Mouse (Mus musculus): ENCODE measurements around the gene Topors. TPM values are rescaled to one million over a fixed set of nuclear protein-coding genes. Genes with fewer than 3 reads are reported as not detected.
A peak's percentile ranks its signal among the peaks of the same experiment; 100 is the strongest.
"Not testable (repeated sequence)": the region's sequence is repeated elsewhere in the genome, so short reads cannot be mapped to it uniquely, and the experiment has no call there.

The Topors gene
- polyA plus RNA-seq, 1 experiment from 2014 or later, result 58.1 TPM

DNA sequence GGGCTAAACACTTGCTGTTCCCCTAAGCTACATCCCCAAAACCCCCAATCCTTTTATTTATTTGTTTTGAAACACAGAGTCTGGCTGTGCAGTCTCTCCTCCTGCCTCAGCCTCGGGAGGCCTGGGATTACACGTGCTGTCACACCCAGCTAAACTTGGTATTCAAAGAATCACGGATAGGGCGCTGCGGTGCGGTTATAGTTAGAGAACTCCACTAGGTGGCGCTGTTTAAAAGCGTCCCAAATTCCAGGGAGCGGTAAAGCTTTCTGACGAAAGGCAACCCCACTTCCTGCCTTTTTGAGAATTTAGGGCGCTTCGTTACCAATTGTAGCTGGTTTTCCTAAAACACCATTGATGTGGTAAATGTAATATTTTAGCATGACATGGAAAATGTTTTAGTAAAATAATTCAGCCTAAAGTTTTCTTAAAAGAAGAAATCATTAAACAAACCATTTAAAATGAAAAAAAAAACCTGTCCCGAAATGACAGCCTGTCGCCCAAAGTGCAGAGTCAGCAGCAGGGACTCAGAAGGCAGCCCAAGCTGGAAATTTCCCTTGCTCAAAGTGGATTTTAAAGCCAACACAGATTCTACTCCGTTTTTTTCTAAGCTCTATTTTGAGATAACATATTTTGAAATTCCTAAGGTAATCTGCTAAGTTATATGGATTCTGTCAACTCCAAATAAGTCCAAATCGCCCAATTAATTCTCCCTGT is 31.6 kb upstream of the Topors start:
- Histone ChIP-seq H3K27ac (replicated peaks; ENCODE audit: low read depth, low read length) (no peak overlapping the region), H3K9me3 (replicated peaks; ENCODE audit: control insufficient read depth, low read length) (no peaks in the 10 kb centered on the region), H3K36me3 (replicated peaks; ENCODE audit: control insufficient read depth, insufficient read depth, low read depth, low read length) (no peaks in the 10 kb centered on the region), H3K4me1 (ENCODE audit: control insufficient read depth, insufficient read depth, low read length) (no peaks in the 10 kb centered on the region), H3K4me2 (ENCODE audit: low read depth, low read length) (no peak overlapping the region), H3K4me3 (ENCODE audit: low read depth, low read length) (no peak overlapping the region), H3K27me3 (ENCODE audit: control insufficient read depth, insufficient read depth, low read length) (no peaks in the 10 kb centered on the region), H3K9ac (replicated peaks; ENCODE audit: low read length) (no peak overlapping the region)
- ATAC-seq (replicated peaks; ENCODE audit: insufficient number of reproducible peaks, low FRiP score, low TSS enrichment, low read depth) (0 out of 2 replicates have a peak, but pooled peaks have one; percentile 66), DNase-seq (ENCODE audit: low spot score) (peak; percentile 94)
- WGBS, result 13% methylated on average over 16 of the region's 16 CpGs

- Histone ChIP-seq H3K9ac (replicated peaks; ENCODE audit: low read length) (no peak overlapping the region), H3K4me2 (ENCODE audit: low read depth, low read length) (no peak overlapping the region), H3K27me3 (ENCODE audit: control insufficient read depth, insufficient read depth, low read length) (no peaks in the 10 kb centered on the region), H3K4me1 (ENCODE audit: control insufficient read depth, insufficient read depth, low read length) (no peaks in the 10 kb centered on the region), H3K4me3 (ENCODE audit: low read depth, low read length) (no peak overlapping the region), H3K27ac (replicated peaks; ENCODE audit: low read depth, low read length) (no peak overlapping the region), H3K36me3 (replicated peaks; ENCODE audit: control insufficient read depth, insufficient read depth, low read depth, low read length) (no peaks in the 10 kb centered on the region), H3K9me3 (replicated peaks; ENCODE audit: control insufficient read depth, low read length) (no peaks in the 10 kb centered on the region)
- WGBS, result 81% methylated on average over 5 of the region's 5 CpGs
- no peak for DNase-seq (ENCODE audit: low spot score)
- no peak for ATAC-seq (replicated peaks; ENCODE audit: insufficient number of reproducible peaks, low FRiP score, low TSS enrichment, low read depth)
These were observed 29.5 kb upstream of the Topors start for GRCm38 (mm10) chr4:40299169-40299568.

GRCm38 (mm10) chr4:40291511-40291910 is 21.9 kb upstream of the Topors start:
- not testable (repeated sequence) for H3K4me1 ChIP-seq (ENCODE audit: control insufficient read depth, insufficient read depth, low read length); H3K36me3 ChIP-seq (replicated peaks; ENCODE audit: control insufficient read depth, insufficient read depth, low read depth, low read length); H3K9me3 ChIP-seq (replicated peaks; ENCODE audit: control insufficient read depth, low read length); H3K27ac ChIP-seq (replicated peaks; ENCODE audit: low read depth, low read length); H3K4me3 ChIP-seq (ENCODE audit: low read depth, low read length); DNase-seq (ENCODE audit: low spot score); H3K4me2 ChIP-seq (ENCODE audit: low read depth, low read length); H3K27me3 ChIP-seq (ENCODE audit: control insufficient read depth, insufficient read depth, low read length); H3K9ac ChIP-seq (replicated peaks; ENCODE audit: low read length); ATAC-seq (replicated peaks; ENCODE audit: insufficient number of reproducible peaks, low FRiP score, low TSS enrichment, low read depth)
- 86% methylated on average over 11 of the region's 11 CpGs for WGBS

DNA sequence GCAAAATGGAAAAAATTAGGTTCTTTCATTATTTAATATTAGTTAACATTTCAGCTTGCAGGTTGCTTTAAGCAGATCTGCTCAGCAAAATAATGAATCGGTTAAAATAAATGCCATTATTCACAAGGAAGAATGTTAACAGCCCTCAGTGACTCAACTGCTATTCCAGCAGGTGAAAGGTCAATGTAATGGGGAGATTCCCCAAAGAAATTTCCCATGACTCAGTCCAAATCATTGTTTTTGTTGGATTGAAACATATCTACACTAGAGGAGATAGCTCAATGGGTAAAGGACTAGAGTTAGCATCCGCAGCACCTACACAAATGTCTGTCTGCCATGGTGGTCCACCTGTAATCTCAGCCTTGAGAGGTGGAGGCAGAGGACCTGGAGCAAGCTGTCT is 19.4 kb upstream of the Topors start:
- no peak overlapping the region for H3K27ac ChIP-seq (replicated peaks; ENCODE audit: low read depth, low read length)
- no peak overlapping the region for H3K4me2 ChIP-seq (ENCODE audit: low read depth, low read length)
- no peak overlapping the region for H3K9ac ChIP-seq (replicated peaks; ENCODE audit: low read length)
- no peaks in the 10 kb centered on the region for H3K9me3 ChIP-seq (replicated peaks; ENCODE audit: control insufficient read depth, low read length)
- H3K4me1 ChIP-seq (ENCODE audit: control insufficient read depth, insufficient read depth, low read length), result no peaks in the 10 kb centered on the region
- no peak overlapping the region for H3K4me3 ChIP-seq (ENCODE audit: low read depth, low read length)
- no peaks in the 10 kb centered on the region for H3K27me3 ChIP-seq (ENCODE audit: control insufficient read depth, insufficient read depth, low read length)
- H3K36me3 ChIP-seq (replicated peaks; ENCODE audit: control insufficient read depth, insufficient read depth, low read depth, low read length), result no peaks in the 10 kb centered on the region
- no peak for ATAC-seq (replicated peaks; ENCODE audit: insufficient number of reproducible peaks, low FRiP score, low TSS enrichment, low read depth)
- DNase-seq (ENCODE audit: low spot score), result no peak
- WGBS, result 88% methylated on average over 2 of the region's 2 CpGs

DNA sequence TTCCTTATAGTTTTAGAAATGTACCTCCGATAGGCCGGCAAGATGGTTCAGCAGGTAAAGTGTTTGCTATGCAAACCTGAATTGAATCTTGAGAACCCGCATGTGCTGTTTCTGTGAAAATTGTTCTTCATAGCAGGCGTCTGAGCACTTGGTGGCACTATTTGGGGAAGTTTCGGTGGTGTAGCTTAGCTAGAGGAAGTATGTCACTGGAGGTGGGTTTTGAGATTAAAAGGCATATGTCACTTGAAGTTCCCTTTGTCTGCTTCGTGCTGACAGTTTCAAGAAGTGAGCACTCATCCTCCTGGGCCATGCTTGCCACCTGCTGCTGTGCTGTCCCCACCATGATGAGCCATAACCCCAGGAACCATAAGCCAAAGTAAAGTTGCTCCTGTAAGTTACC is 17.8 kb upstream of the Topors start:
- no peak for ATAC-seq (replicated peaks; ENCODE audit: insufficient number of reproducible peaks, low FRiP score, low TSS enrichment, low read depth)

DNA sequence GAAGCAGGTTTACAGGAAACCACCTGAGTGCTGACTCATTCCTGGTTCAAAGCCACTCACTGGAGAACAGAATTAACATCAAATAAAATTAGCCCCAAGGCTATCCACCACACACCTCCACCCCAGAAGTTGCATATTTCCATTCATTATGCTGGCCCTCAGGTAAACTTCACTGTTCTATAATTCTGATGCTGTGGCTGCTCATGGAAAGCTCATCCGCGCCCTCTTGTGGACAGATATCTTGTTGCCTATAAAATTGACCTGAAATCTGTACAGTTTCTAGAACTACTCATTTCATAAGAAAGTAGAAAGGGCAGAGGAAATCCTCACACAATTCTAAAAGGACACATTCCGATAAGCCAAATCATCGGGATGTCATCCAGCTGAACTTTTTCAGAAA is 15.9 kb upstream of the Topors start:
- WGBS, result 17% methylated on average over 4 of the region's 4 CpGs
- Histone ChIP-seq H3K9ac (replicated peaks; ENCODE audit: low read length) (no peak overlapping the region), H3K36me3 (replicated peaks; ENCODE audit: control insufficient read depth, insufficient read depth, low read depth, low read length) (no peaks in the 10 kb centered on the region), H3K4me1 (ENCODE audit: control insufficient read depth, insufficient read depth, low read length) (no peaks in the 10 kb centered on the region), H3K27ac (replicated peaks; ENCODE audit: low read depth, low read length) (no peak overlapping the region), H3K9me3 (replicated peaks; ENCODE audit: control insufficient read depth, low read length) (no peaks in the 10 kb centered on the region), H3K27me3 (ENCODE audit: control insufficient read depth, insufficient read depth, low read length) (no peaks in the 10 kb centered on the region), H3K4me3 (ENCODE audit: low read depth, low read length) (no peak overlapping the region), H3K4me2 (ENCODE audit: low read depth, low read length) (no peak overlapping the region)
- DNase-seq (ENCODE audit: low spot score), result peak; percentile 82
- ATAC-seq (replicated peaks; ENCODE audit: insufficient number of reproducible peaks, low FRiP score, low TSS enrichment, low read depth), result no peak

More for the DNA sequence above, 17.8 kb upstream of the Topors start:
- Histone ChIP-seq H3K4me1 (ENCODE audit: control insufficient read depth, insufficient read depth, low read length) (no peaks in the 10 kb centered on the region), H3K27ac (replicated peaks; ENCODE audit: low read depth, low read length) (no peak overlapping the region), H3K9ac (replicated peaks; ENCODE audit: low read length) (no peak overlapping the region), H3K9me3 (replicated peaks; ENCODE audit: control insufficient read depth, low read length) (no peaks in the 10 kb centered on the region), H3K4me2 (ENCODE audit: low read depth, low read length) (no peak overlapping the region), H3K36me3 (replicated peaks; ENCODE audit: control insufficient read depth, insufficient read depth, low read depth, low read length) (no peaks in the 10 kb centered on the region), H3K4me3 (ENCODE audit: low read depth, low read length) (no peak overlapping the region), H3K27me3 (ENCODE audit: control insufficient read depth, insufficient read depth, low read length) (no peaks in the 10 kb centered on the region)
- WGBS, result 84% methylated on average over 6 of the region's 6 CpGs
- no peak for DNase-seq (ENCODE audit: low spot score)

DNA sequence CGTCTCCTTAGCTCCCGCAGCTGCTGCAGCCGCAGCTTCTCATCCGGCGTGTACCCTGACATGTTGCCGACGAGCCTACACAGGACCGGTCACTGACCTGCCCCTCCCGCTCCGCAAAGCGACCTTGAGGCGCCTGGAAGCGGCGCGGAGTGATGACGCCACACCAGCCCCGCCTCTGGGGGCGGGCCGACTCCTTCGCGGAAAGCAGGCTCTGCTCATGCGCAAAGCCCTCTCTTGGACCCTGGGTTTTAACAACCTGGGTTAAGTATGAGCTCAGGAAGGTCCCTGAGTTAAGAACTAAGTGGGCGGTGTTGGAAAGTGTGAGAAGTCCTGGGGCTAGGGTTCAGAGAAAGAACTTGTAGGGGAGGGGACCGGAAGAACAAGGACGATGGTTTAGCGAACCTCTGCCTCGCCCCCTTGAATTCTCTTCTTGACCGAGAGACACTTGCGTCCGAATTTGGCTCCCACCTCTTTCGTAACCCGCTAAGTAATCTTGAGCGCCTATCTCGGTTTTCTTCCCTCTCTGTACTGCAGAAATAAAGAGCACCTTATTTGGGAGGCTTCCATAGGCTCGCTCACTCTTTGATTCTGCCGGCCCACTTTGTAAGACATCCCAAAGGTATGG is 9.7 kb upstream of the Topors start, which contains the start of gene Ndufb6:
TSS of gene Ndufb6 (minus strand) at position 146 of the 625 bp plus-strand sequence.
- Histone ChIP-seq H3K9me3 (replicated peaks; ENCODE audit: control insufficient read depth, low read length) (no peaks in the 10 kb centered on the region), H3K36me3 (replicated peaks; ENCODE audit: control insufficient read depth, insufficient read depth, low read depth, low read length) (no peaks in the 10 kb centered on the region), H3K4me2 (ENCODE audit: low read depth, low read length) (peak within 1 kb of the TSS; percentile 84), H3K4me1 (ENCODE audit: control insufficient read depth, insufficient read depth, low read length) (peaks cover 2% of the 10 kb centered on the region; the same call in 1 of the 2 replicates), H3K27me3 (ENCODE audit: control insufficient read depth, insufficient read depth, low read length) (no peaks in the 10 kb centered on the region), H3K9ac (replicated peaks; ENCODE audit: low read length) (peak within 1 kb of the TSS; percentile 87), H3K4me3 (ENCODE audit: low read depth, low read length) (peak within 1 kb of the TSS; percentile 88), H3K27ac (replicated peaks; ENCODE audit: low read depth, low read length) (peak within 1 kb of the TSS; percentile 56)
- DNase-seq (ENCODE audit: low spot score) (peak; percentile 97), ATAC-seq (replicated peaks; ENCODE audit: insufficient number of reproducible peaks, low FRiP score, low TSS enrichment, low read depth) (peak; percentile 95)
- under 1% methylated on average over 36 of the region's 36 CpGs for WGBS

GRCm38 (mm10) chr4:40278880-40279275 is 9.2 kb upstream of the Topors start:
- H3K4me3 ChIP-seq (ENCODE audit: low read depth, low read length), result peak overlapping the region; percentile 88
- peak overlapping the region; percentile 84 for H3K4me2 ChIP-seq (ENCODE audit: low read depth, low read length)
- 1% methylated on average over 21 of the region's 21 CpGs for WGBS
- H3K4me1 ChIP-seq (ENCODE audit: control insufficient read depth, insufficient read depth, low read length), result peaks cover 2% of the 10 kb centered on the region; the same call in 1 of the 2 replicates
- no peaks in the 10 kb centered on the region for H3K27me3 ChIP-seq (ENCODE audit: control insufficient read depth, insufficient read depth, low read length)
- H3K9ac ChIP-seq (replicated peaks; ENCODE audit: low read length), result peak overlapping the region; percentile 87
- H3K36me3 ChIP-seq (replicated peaks; ENCODE audit: control insufficient read depth, insufficient read depth, low read depth, low read length), result no peaks in the 10 kb centered on the region
- ATAC-seq (replicated peaks; ENCODE audit: insufficient number of reproducible peaks, low FRiP score, low TSS enrichment, low read depth), result peak; percentile 69
- peak overlapping the region; percentile 56; the same call in 1 of the 2 replicates for H3K27ac ChIP-seq (replicated peaks; ENCODE audit: low read depth, low read length)
- no peaks in the 10 kb centered on the region for H3K9me3 ChIP-seq (replicated peaks; ENCODE audit: control insufficient read depth, low read length)
- DNase-seq (ENCODE audit: low spot score), result no peak
